Mouse (Mus musculus): ENCODE results near the gene Efl1. TPM values are rescaled to one million over a fixed set of nuclear protein-coding genes. Genes with fewer than 3 reads are reported as not detected.

The Efl1 gene
- polyA plus RNA-seq, 1 experiment from 2014 or later: 31.0 TPM

GRCm38 (mm10) chr7:82802206-82802605, 153.8 kb downstream of the Efl1 start:
- no peak for DNase-seq (ENCODE audit: low spot score)
- Histone ChIP-seq H3K4me1 (replicated peaks; ENCODE audit: control insufficient read depth, insufficient read depth, low read length) (no peaks in the 10 kb centered on the region), H3K9ac (ENCODE audit: low read length) (no peak overlapping the region), H3K36me3 (ENCODE audit: control insufficient read depth, insufficient read depth, low read length) (no peaks in the 10 kb centered on the region), H3K27me3 (replicated peaks; ENCODE audit: control insufficient read depth, insufficient read depth, low read length) (no peaks in the 10 kb centered on the region), H3K27ac (ENCODE audit: low read depth) (no peak overlapping the region), H3K9me3 (ENCODE audit: control insufficient read depth, low read length) (no peaks in the 10 kb centered on the region), H3K4me3 (ENCODE audit: low read depth, low read length) (no peak overlapping the region), H3K4me2 (ENCODE audit: low read length) (no peak overlapping the region)
- ATAC-seq (replicated peaks; ENCODE audit: low FRiP score, low TSS enrichment, low read depth): no peak
- WGBS: 58% methylated on average over 4 of the region's 4 CpGs

DNA sequence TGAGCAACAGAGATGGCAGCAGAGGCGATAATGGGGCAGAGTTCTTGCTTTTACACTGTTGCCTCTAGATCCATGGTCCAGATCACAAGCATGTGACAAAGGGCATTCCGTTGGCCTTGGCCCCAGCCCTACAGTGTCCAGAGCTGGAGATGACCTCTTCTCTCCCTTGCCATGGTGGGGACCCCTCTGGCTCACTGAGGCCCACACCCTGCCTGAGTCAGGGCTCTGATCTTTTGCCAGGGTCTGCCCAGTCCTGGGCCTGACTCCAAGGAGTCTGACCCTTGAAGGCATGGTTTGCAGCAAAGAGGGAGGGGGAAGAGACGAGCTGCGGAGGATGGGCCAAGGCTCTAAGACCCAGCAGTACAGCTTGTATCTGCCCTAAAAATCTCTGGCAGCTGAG, 159.8 kb downstream of the Efl1 start:
- no peak overlapping the region for H3K9ac ChIP-seq (ENCODE audit: low read length)
- H3K27me3 ChIP-seq (replicated peaks; ENCODE audit: control insufficient read depth, insufficient read depth, low read length): no peaks in the 10 kb centered on the region
- H3K27ac ChIP-seq (ENCODE audit: low read depth): no peak overlapping the region
- 71% methylated on average over 4 of the region's 4 CpGs for WGBS
- ATAC-seq (replicated peaks; ENCODE audit: low FRiP score, low TSS enrichment, low read depth) (no peak), DNase-seq (ENCODE audit: low spot score) (no peak)
- no peaks in the 10 kb centered on the region for H3K36me3 ChIP-seq (ENCODE audit: control insufficient read depth, insufficient read depth, low read length)
- no peak overlapping the region for H3K4me2 ChIP-seq (ENCODE audit: low read length)
- H3K4me3 ChIP-seq (ENCODE audit: low read depth, low read length): no peak overlapping the region
- no peaks in the 10 kb centered on the region for H3K9me3 ChIP-seq (ENCODE audit: control insufficient read depth, low read length)
- H3K4me1 ChIP-seq (replicated peaks; ENCODE audit: control insufficient read depth, insufficient read depth, low read length): peaks cover 4% of the 10 kb centered on the region; the same call in 1 of the 2 replicates

GRCm38 (mm10) chr7:82809126-82809525, 160.7 kb downstream of the Efl1 start:
- no peak for ATAC-seq (replicated peaks; ENCODE audit: low FRiP score, low TSS enrichment, low read depth)
- Histone ChIP-seq H3K9ac (ENCODE audit: low read length) (no peak overlapping the region), H3K9me3 (ENCODE audit: control insufficient read depth, low read length) (no peaks in the 10 kb centered on the region), H3K4me3 (ENCODE audit: low read depth, low read length) (no peak overlapping the region), H3K27ac (ENCODE audit: low read depth) (no peak overlapping the region), H3K4me1 (replicated peaks; ENCODE audit: control insufficient read depth, insufficient read depth, low read length) (peaks cover 4% of the 10 kb centered on the region; the same call in 1 of the 2 replicates), H3K27me3 (replicated peaks; ENCODE audit: control insufficient read depth, insufficient read depth, low read length) (no peaks in the 10 kb centered on the region), H3K4me2 (ENCODE audit: low read length) (no peak overlapping the region), H3K36me3 (ENCODE audit: control insufficient read depth, insufficient read depth, low read length) (no peaks in the 10 kb centered on the region)
- DNase-seq (ENCODE audit: low spot score): no peak
- 59% methylated on average over 5 of the region's 5 CpGs for WGBS

- no peak overlapping the region for H3K27ac ChIP-seq (ENCODE audit: low read depth)
Observed at GRCm38 (mm10) chr7:82810799-82811139, 162.4 kb downstream of the Efl1 start.

GRCm38 (mm10) chr7:82811140-82811851, 162.9 kb downstream of the Efl1 start:
- no peak for ATAC-seq (replicated peaks; ENCODE audit: low FRiP score, low TSS enrichment, low read depth)
- no peak for DNase-seq (ENCODE audit: low spot score)
- 29% methylated on average over 19 of the region's 19 CpGs for WGBS

More at GRCm38 (mm10) chr7:82810799-82811139, 162.4 kb downstream of the Efl1 start:
- no peak for ATAC-seq (replicated peaks; ENCODE audit: low FRiP score, low TSS enrichment, low read depth)
- no peak overlapping the region for H3K4me3 ChIP-seq (ENCODE audit: low read depth, low read length)
- 0 out of 2 replicates have a peak overlapping the region, but pooled peaks have one; percentile 5 for H3K9ac ChIP-seq (ENCODE audit: low read length)
- peak overlapping the region; percentile 11; the same call in 1 of the 2 replicates for H3K4me2 ChIP-seq (ENCODE audit: low read length)
- no peaks in the 10 kb centered on the region for H3K36me3 ChIP-seq (ENCODE audit: control insufficient read depth, insufficient read depth, low read length)
- H3K4me1 ChIP-seq (replicated peaks; ENCODE audit: control insufficient read depth, insufficient read depth, low read length): peaks cover 4% of the 10 kb centered on the region; the same call in 1 of the 2 replicates
- 47% methylated on average over 5 of the region's 5 CpGs for WGBS
- no peaks in the 10 kb centered on the region for H3K9me3 ChIP-seq (ENCODE audit: control insufficient read depth, low read length)
- DNase-seq (ENCODE audit: low spot score): no peak
- H3K27me3 ChIP-seq (replicated peaks; ENCODE audit: control insufficient read depth, insufficient read depth, low read length): no peaks in the 10 kb centered on the region

DNA sequence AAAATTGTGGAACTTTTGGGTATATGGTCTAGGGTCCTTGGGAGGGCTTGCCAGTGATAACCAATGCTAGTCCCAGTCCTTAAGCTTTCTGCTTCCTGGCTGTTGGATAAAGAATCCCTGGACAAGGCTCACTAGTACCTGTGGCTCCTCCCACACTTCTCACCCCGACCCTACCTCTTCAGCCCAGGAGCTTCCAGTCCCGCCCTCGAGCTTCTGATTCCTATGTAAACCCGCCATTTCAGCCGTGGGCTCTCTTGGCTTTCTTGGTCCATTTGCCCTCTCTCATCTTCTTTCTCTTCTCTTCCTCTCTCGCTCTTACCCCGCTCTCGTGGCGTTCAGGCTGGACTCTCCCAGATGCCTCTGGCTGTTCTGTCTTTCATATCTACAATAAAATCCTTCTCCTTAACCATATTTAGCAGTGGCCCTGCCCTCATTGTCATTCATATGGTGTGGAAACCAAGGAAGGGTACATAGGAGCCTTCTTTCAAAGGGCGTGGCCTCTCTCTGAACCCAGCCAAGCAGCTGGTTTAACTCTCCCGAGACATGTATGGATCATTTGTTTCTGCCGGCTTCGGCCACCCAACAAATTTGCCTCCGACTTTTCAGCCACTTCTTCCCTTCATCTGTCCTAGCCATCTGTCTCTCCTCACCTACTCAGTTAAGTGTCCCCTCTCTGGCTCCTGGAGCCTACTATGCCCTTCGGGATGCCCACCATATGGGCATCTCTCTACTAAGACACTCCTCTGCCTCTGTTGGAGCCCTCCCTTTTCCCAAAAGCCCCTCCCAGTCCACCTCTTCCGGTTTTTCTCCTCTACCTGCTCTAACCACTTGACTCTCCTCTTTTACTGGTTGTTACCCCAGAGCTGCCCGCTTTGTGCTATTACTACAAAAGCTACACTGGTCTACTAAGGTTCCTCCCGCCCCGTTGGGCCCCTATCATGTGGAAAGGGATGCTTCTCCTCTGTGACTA, 164.1 kb downstream of the Efl1 start:
- no peak overlapping the region for H3K27ac ChIP-seq (ENCODE audit: low read depth)

More at GRCm38 (mm10) chr7:82811140-82811851, 162.9 kb downstream of the Efl1 start:
- Histone ChIP-seq H3K4me3 (ENCODE audit: low read depth, low read length) (no peak overlapping the region), H3K9ac (ENCODE audit: low read length) (0 out of 2 replicates have a peak overlapping the region, but pooled peaks have one; percentile 5), H3K9me3 (ENCODE audit: control insufficient read depth, low read length) (no peaks in the 10 kb centered on the region), H3K4me2 (ENCODE audit: low read length) (peak overlapping the region; percentile 11), H3K4me1 (replicated peaks; ENCODE audit: control insufficient read depth, insufficient read depth, low read length) (peaks cover 4% of the 10 kb centered on the region; the same call in 1 of the 2 replicates), H3K27ac (ENCODE audit: low read depth) (no peak overlapping the region), H3K27me3 (replicated peaks; ENCODE audit: control insufficient read depth, insufficient read depth, low read length) (no peaks in the 10 kb centered on the region), H3K36me3 (ENCODE audit: control insufficient read depth, insufficient read depth, low read length) (no peaks in the 10 kb centered on the region)

DNA sequence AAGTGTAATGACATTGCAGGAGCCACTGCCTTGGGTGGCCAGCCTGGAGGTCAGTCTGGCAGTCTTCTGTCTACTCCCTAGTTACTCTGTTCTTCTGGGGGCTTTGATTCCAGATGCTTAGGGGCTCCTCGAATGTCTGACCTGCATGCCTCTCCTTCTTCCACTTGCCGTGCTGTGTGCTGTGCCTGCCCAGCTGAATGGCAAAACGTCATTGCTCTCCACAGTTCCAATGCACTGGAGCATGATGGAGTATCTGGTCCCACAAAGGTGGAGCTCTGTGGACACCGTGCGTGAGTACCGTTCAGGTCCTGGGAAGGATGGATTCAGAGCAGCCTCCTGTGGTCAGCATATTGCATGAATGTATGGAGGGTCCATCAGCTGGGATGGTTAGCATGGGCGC, 171.1 kb downstream of the Efl1 start:
- 95% methylated on average over 7 of the region's 7 CpGs for WGBS
- Histone ChIP-seq H3K4me3 (ENCODE audit: low read depth, low read length) (no peak overlapping the region), H3K9me3 (ENCODE audit: control insufficient read depth, low read length) (peaks cover 3% of the 10 kb centered on the region; the same call in 1 of the 2 replicates), H3K36me3 (ENCODE audit: control insufficient read depth, insufficient read depth, low read length) (no peaks in the 10 kb centered on the region), H3K27ac (ENCODE audit: low read depth) (no peak overlapping the region), H3K9ac (ENCODE audit: low read length) (no peak overlapping the region), H3K4me1 (replicated peaks; ENCODE audit: control insufficient read depth, insufficient read depth, low read length) (peaks cover 8% of the 10 kb centered on the region; the same call in 1 of the 2 replicates), H3K4me2 (ENCODE audit: low read length) (no peak overlapping the region), H3K27me3 (replicated peaks; ENCODE audit: control insufficient read depth, insufficient read depth, low read length) (no peaks in the 10 kb centered on the region)
- DNase-seq (ENCODE audit: low spot score) (no peak), ATAC-seq (replicated peaks; ENCODE audit: low FRiP score, low TSS enrichment, low read depth) (no peak)

More for the DNA sequence above, 164.1 kb downstream of the Efl1 start:
- WGBS: 79% methylated on average over 19 of the region's 19 CpGs
- Histone ChIP-seq H3K9me3 (ENCODE audit: control insufficient read depth, low read length) (0 out of 2 replicates have a peak, but pooled peaks cover 3% of the 10 kb centered on the region), H3K4me3 (ENCODE audit: low read depth, low read length) (no peak overlapping the region), H3K9ac (ENCODE audit: low read length) (no peak overlapping the region), H3K4me2 (ENCODE audit: low read length) (no peak overlapping the region), H3K27me3 (replicated peaks; ENCODE audit: control insufficient read depth, insufficient read depth, low read length) (no peaks in the 10 kb centered on the region), H3K36me3 (ENCODE audit: control insufficient read depth, insufficient read depth, low read length) (no peaks in the 10 kb centered on the region), H3K4me1 (replicated peaks; ENCODE audit: control insufficient read depth, insufficient read depth, low read length) (peaks cover 4% of the 10 kb centered on the region; the same call in 1 of the 2 replicates)
- no peak for ATAC-seq (replicated peaks; ENCODE audit: low FRiP score, low TSS enrichment, low read depth)
- DNase-seq (ENCODE audit: low spot score): no peak

DNA sequence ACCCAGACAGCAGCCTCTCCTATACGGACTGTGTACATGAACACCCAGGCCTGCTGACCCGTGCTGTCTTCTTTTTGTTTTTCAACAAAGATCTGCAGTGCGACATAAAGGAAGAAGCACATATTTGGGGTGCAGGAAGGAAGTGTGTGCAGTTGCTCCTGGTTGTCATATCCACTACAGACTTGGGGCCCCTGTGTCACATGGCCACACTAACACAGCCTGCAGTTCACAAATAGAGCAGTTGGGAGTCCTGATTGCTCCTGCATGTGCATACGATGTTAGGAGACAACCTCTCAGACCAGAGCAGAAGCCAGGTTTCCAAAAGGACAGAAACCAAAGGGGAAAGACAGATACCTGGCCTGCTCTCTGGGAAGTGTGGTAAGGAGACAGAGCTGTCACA, 172.2 kb downstream of the Efl1 start:
- 38% methylated on average over 4 of the region's 4 CpGs for WGBS
- no peak overlapping the region for H3K9ac ChIP-seq (ENCODE audit: low read length)
- ATAC-seq (replicated peaks; ENCODE audit: low FRiP score, low TSS enrichment, low read depth): no peak
- H3K9me3 ChIP-seq (ENCODE audit: control insufficient read depth, low read length): peaks cover 3% of the 10 kb centered on the region; the same call in 1 of the 2 replicates
- no peak overlapping the region for H3K4me3 ChIP-seq (ENCODE audit: low read depth, low read length)
- DNase-seq (ENCODE audit: low spot score): no peak
- no peak overlapping the region for H3K27ac ChIP-seq (ENCODE audit: low read depth)
- H3K36me3 ChIP-seq (ENCODE audit: control insufficient read depth, insufficient read depth, low read length): no peaks in the 10 kb centered on the region
- H3K4me1 ChIP-seq (replicated peaks; ENCODE audit: control insufficient read depth, insufficient read depth, low read length): peaks cover 8% of the 10 kb centered on the region; the same call in 1 of the 2 replicates
- H3K4me2 ChIP-seq (ENCODE audit: low read length): no peak overlapping the region
- H3K27me3 ChIP-seq (replicated peaks; ENCODE audit: control insufficient read depth, insufficient read depth, low read length): no peaks in the 10 kb centered on the region

Measured in intestine, embryonic 14.5 days (tissue).